Mouse (Mus musculus): ENCODE data around the gene Upf1.

The Upf1 gene

DNA sequence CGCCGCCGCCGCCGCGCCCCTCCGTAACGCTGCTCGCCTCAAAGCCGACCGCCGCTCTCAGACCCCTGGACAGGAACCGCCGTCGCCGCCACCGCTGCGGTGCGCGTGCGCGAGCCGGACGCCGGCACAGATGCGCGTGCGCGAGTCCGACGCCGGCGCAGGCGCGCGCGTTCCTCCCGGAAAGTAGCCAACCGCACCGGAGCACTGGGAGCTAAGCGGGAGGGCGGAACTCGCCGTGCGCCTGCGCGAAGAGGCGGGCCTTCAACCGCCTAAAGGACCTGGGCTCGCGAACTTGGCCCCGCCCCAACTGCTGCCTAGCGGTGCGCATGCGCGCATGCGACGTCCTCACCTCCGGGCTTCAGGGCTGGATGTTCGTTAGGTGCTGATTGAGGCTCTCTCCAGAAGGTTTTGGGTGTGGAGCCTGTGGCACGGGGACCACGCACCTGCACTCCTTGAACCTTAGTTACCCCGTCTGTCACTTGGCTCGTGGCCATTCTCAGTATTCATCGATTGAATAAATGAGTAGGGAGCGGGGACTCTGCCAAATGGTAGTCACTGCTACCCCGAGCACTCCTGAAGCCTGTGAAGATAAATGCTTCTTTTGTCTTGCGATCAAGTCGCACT is at the start of gene Upf1:
Gene Upf1, minus strand, starts transcription at position 85 of the 624 bp plus-strand sequence.
- peak; percentile 96 to 97 for DNase-seq (ENCODE audit: low read depth in 1 of 2, low spot score in 2 of 2)

DNA sequence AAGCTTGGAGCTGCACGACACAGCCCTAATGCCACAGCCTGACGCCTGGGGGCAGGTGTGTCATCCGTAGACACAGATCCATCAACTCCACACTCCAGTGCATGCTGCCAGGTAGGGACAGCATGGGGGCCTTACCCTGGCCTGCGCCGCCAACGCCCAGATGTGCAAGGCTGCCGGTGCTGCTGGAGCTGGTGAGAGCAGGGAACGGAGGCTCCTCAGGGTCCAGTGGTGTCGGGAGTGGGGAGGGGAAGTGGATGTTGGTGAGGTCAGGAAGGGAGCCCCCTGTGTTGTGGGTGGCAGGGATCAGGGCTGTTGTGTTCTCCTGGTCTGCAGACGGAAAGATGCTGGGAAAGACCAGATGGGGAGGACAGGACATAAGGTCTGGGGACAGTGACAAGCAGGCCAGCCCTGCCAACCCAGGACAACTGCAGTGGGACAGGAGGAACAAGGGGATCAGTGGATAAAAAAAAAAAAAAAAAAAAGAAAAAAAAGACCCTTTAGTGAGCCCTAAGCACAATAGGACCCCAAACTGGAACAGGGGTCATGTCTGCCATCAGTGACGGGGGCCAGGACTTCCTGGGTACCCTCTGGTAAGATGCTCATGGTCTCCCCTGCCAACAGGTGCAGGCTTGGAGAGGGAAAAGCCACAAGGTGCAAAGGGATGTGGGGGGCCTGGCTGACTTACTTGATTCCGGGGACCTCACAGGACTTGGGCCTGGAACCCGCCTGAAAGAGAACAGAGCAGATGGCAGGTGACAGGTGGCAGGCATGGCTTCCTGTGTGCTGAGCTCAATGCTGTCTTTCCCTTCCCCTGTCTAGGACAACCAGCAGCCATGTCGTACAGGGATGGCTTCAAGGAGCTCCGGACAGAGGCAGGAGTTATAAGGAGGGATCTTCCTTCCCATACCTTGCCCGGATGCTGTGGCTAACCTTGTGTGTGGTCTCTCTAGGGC is 44.8 kb upstream of the Upf1 start:
- no peak for DNase-seq (ENCODE audit: low read depth in 1 of 2, low spot score in 2 of 2)

GRCm38 (mm10) chr8:70396184-70396583 is 43.1 kb upstream of the Upf1 start:
- no peak for DNase-seq (ENCODE audit: low read depth in 1 of 2, low spot score in 2 of 2)

DNA sequence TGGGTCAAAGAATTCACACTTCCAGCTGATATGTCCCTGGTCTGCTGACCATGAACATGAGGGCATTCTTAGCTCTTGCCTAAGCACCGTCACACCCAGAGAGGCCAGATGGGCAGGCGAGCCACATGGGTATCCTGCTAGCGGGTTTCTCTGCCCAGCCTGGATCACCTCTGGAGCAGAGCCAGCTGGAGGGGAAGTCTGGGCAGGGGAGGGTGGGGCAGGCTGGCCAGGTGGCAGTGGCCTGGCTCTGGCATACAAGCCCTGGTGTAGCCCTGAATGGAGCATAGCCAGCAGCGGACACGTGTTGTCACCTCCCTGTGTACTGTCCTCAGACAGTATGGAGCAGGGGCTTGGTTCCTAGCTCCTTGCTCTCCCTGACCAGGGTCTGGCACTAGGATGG is 42.6 kb upstream of the Upf1 start:
- DNase-seq (ENCODE audit: low read depth in 1 of 2, low spot score in 2 of 2) = no peak

DNA sequence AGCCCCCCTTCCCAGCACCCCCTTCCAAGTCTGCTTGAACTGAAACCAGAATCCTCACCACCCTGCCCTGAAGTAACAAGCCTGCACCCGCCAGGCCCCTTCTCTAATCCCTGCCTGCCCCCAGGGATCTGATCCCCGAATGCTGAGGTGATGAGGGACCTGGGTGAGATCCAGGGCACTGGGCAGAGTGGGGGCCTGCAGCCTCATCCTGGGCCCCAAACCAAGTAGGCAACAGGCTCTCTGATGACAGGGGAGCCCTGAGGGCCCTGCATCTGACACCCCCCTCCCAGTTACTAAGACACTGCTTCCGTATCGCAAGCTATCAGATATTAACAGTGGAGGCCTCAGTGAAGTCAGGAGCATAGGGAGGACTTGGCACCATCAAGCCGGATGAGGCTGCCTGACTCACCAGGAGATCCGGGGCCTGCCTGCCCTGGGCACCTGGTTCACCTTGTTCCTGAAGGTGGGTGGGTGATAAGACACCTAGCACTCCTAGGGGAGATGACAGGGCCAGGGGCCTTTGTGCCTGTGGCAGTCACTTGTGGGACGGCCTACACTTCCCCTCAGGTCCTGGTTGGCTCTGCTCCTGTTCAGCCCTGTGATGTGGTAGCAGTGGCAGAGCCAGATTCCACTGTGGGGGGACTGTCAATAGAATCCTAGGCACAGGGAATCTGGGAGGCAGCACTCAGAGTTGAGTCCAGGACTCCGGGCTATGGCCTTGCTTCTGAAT is 41.4 kb upstream of the Upf1 start:
- no peak for DNase-seq (ENCODE audit: low read depth in 1 of 2, low spot score in 2 of 2)

DNA sequence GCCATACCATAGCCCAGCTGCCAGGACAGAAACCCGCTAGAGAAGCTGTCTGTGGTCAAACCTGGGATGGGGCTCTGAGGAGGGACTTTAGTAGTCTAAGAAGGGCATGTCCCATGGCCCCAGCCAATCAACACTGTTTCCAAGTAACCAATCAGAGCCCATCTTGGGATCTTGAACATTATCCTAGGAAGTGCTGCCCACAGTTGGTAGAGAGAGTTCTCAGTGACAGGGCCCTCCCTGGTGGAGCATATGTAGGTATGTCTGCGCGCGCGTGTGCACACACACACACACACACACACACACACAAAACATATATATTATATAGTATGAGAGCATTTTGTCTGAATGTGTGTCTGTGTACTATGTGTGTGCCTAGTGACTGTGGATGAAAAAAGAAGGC is 40.0 kb upstream of the Upf1 start:
- DNase-seq (ENCODE audit: low read depth in 1 of 2, low spot score in 2 of 2) = no peak

GRCm38 (mm10) chr8:70389678-70390077 is 36.6 kb upstream of the Upf1 start:
- DNase-seq (ENCODE audit: low read depth in 1 of 2, low spot score in 2 of 2) = no peak

- peak in 1 of 2 experiments; percentile 28 for DNase-seq (ENCODE audit: low read depth in 1 of 2, low spot score in 2 of 2)
Measured at GRCm38 (mm10) chr8:70383287-70383686, 30.2 kb upstream of the Upf1 start.

GRCm38 (mm10) chr8:70380069-70380468 is 27.0 kb upstream of the Upf1 start:
- no peak for DNase-seq (ENCODE audit: low read depth in 1 of 2, low spot score in 2 of 2)

- DNase-seq (ENCODE audit: low read depth in 1 of 2, low spot score in 2 of 2) = no peak
Measured at GRCm38 (mm10) chr8:70377049-70377448, 24.0 kb upstream of the Upf1 start.

- DNase-seq (ENCODE audit: low read depth in 1 of 2, low spot score in 2 of 2) = no peak
Measured at GRCm38 (mm10) chr8:70376275-70376741, 23.2 kb upstream of the Upf1 start.

DNA sequence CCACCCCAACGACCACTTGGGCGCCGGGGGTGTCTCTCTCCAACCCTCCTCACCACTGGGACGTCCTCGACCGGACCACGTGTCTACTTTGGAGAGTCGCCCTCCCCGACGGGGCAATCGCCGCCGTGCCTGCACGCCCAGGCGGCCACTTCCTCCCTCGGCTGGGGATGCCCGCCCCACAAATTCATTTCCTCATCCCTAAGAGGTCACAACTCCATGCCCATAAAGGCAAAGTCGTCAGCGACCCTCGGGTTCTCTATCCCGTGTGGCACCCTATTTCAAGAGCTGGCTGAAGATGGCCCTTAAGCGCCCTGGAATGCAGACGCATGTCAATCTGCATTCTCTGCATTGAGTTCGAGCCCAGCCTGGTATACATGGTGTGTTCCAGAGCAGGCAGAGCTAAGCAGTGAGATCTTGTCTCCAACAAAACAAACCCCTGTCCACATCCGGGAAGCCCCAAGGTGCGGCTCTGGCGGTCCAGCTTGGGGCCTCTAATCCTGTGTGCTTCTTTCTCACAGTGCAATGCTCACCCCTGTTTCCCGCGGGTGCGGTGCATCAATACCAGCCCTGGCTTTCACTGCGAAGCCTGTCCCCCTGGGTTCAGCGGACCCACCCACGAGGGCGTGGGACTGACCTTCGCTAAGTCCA is 22.3 kb upstream of the Upf1 start:
- peak in 1 of 2 experiments; percentile 69 for DNase-seq (ENCODE audit: low read depth in 1 of 2, low spot score in 2 of 2)

DNA sequence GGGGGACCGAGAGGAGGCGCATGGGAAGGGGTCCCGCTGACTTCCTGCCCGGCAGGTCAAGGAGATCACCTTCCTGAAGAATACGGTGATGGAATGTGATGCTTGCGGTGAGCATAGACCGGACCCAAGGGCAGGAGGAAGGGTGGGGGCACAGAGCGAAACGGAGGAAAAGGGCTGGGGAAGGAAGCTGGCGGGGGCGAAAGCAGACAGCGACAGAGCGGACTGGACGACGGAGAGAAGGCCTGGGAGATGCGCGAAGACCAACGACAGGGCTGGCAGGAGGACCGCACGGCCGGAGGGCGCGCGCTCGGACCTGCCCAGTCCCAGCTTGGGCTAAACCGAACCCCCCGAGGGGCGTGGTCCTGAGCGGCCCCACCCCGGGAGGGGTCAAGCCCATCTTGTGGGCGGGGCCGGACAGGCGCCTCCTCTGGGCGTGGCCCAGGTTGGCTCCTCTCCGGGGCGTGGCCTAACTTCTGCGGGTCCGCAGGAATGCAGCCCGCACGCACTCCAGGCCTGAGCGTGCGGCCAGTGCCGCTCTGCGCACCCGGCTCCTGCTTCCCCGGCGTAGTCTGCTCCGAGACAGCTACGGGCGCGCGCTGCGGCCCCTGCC is 21.3 kb upstream of the Upf1 start:
- peak in 1 of 2 experiments; percentile 68 for DNase-seq (ENCODE audit: low read depth in 1 of 2, low spot score in 2 of 2)

DNA sequence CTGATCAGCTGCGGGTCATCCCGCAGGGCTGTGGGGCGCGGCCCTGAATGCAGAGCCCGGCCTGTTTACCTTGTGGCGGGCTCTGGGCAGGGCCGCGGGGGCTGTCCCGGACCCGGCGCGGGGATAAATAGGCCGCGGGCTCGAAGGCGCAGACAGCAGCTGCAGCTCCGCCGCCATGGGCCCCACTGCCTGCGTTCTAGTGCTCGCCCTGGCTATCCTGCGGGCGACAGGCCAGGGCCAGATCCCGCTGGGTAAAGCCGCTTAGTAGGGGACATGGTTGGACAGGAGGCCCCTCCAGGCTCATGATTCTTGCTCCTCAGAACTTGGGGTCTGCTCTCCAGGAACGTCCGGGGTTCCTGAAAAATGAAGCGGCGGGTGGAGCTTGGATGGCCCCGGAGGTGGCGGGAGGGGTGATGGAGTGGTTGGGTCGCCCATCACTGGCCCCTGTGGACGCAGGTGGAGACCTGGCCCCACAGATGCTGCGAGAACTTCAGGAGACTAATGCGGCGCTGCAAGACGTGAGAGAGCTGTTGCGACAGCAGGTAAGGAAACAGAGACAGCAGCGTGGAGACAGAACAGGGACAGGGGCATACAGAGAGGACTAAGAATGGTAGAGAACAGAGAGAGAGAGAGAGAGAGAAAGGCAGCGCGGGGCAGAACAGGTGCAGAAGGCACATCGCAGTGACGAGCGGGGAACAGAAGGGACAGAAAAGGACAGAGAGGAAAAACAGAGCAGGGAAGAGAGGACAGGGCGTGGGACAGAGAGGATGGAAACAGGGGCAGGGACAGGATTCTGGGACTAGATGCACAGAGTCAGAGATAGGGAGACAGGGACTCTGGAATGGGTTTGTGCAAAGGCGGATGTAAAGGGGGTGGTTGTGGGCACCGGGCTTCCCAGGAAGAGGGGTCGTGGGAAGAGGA is 20.6 kb upstream of the Upf1 start, which contains the start of gene Comp:
Gene Comp, plus strand, starts transcription at position 162 of the 921 bp plus-strand sequence.
- DNase-seq (ENCODE audit: low read depth in 1 of 2, low spot score in 2 of 2) = no peak

GRCm38 (mm10) chr8:70371951-70372350 is 18.9 kb upstream of the Upf1 start:
- DNase-seq (ENCODE audit: low read depth in 1 of 2, low spot score in 2 of 2) = no peak

GRCm38 (mm10) chr8:70370476-70370875 is 17.4 kb upstream of the Upf1 start:
- no peak for DNase-seq (ENCODE audit: low read depth in 1 of 2, low spot score in 2 of 2)

- no peak for DNase-seq (ENCODE audit: low read depth in 1 of 2, low spot score in 2 of 2)
Measured at GRCm38 (mm10) chr8:70366588-70366987, 13.5 kb upstream of the Upf1 start.

GRCm38 (mm10) chr8:70364066-70364465 is 11.0 kb upstream of the Upf1 start:
- no peak for DNase-seq (ENCODE audit: low read depth in 1 of 2, low spot score in 2 of 2)

DNA sequence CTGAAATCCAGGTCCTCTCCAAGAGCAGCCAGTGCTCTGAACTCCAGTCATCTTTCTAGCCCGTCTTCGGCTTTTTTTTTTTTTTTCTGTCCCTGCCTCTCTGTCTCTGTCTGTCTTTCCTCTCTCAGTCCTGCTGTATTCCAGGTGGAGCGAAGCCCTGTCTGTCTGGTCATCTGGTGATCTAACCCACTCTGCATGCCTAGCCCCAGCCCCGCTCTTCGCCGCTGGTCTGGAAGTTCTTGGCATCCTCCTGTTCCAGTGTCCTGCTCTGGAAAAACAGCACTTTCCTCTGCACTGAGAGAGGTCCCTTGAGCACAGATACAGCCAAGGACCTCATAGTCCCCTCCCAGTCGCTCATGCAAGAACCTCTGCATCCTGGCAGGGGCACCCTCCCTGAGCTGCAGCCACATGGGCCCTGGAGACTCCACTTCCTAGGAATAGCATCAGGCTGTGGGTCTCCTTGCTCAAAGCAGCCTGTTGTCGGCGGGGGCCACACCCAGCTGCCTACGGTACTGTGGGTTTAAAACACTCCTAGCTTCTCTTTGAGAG is 8.5 kb upstream of the Upf1 start:
- no peak for DNase-seq (ENCODE audit: low read depth in 1 of 2, low spot score in 2 of 2)

All from monocyte, adult 2 months (primary cell).